Mouse (Mus musculus) limb, embryonic 10.5 days (tissue): Measurements from ENCODE around the gene Cdipt. TPM values are rescaled to one million over a fixed set of nuclear protein-coding genes. Genes with fewer than 3 reads are reported as not detected.
A peak's percentile ranks its signal among the peaks of the same experiment; 100 is the strongest.

Experiments used
- DNase-seq: peaks from one replicate; pipeline ENCODE4 v3.0.0-alpha.2; 2017; ENCODE audit warnings: low spot score
- H3K27ac ChIP-seq: fragments of 300-500 bp; sonication (generic); 2 replicates; pipeline ENCODE4 v1.5.1; 2016; ENCODE audit warnings: mild to moderate bottlenecking
- H3K27me3 ChIP-seq: fragments of 300-500 bp; sonication (generic); 2 replicates; pipeline ENCODE4 v1.6.1; 2016; ENCODE audit warnings: low read depth, mild to moderate bottlenecking; ENCODE audit not compliant: poor library complexity, severe bottlenecking
- H3K36me3 ChIP-seq: fragments of 300-500 bp; sonication (generic); 2 replicates; pipeline ENCODE4 v1.6.1; 2016; ENCODE audit warnings: mild to moderate bottlenecking, moderate library complexity
- H3K4me1 ChIP-seq: fragments of 300-500 bp; sonication (generic); 2 replicates; pipeline ENCODE4 v1.6.1; 2016
- H3K4me3 ChIP-seq: fragments of 300-500 bp; sonication (generic); 2 replicates; pipeline ENCODE4 v1.5.1; 2016; ENCODE audit warnings: mild to moderate bottlenecking, moderate library complexity
- H3K9me3 ChIP-seq: fragments of 300-500 bp; sonication (generic); replicated peaks from 2 replicates; pipeline ENCODE4 v1.6.1; 2016; ENCODE audit warnings: mild to moderate bottlenecking
- WGBS: fragments of 180-500 bp; shearing (Covaris S2); methylation state at CpG from one replicate; pipeline ENCODE4 v1.1.7; 2016; 5-methylcytosine and 5-hydroxymethylcytosine counted together
- polyA plus RNA-seq: library from polyadenylated mRNA; unstranded; fragments of >200 nt; fragmentation: Nextera tagmentation; extraction: Ambion mirVana; gene quantifications from 2 replicates; pipeline ENCODE4 v1.2.1, GENCODE M21; 2016

Gene Cdipt
- polyA plus RNA-seq, 1 experiment from 2014 or later: 99.5 TPM

- 95% methylated on average over 6 of the region's 6 CpGs for WGBS
Observed at GRCm38 (mm10) chr7:126978841-126979240, 3.1 kb downstream of the Cdipt start.

GRCm38 (mm10) chr7:126981601-126982000 is 5.9 kb downstream of the Cdipt start:
- no peak overlapping the region for H3K4me3 ChIP-seq
- H3K9me3 ChIP-seq: no peaks in the 10 kb centered on the region
- DNase-seq: no peak
- H3K36me3 ChIP-seq: peaks cover 43% of the 10 kb centered on the region
- 97% methylated on average over 2 of the region's 2 CpGs for WGBS
- no peaks in the 10 kb centered on the region for H3K27me3 ChIP-seq
- peaks cover 8% of the 10 kb centered on the region for H3K4me1 ChIP-seq
- H3K27ac ChIP-seq: no peak overlapping the region

More at GRCm38 (mm10) chr7:126978841-126979240, 3.1 kb downstream of the Cdipt start:
- Histone ChIP-seq H3K4me3 (no peak overlapping the region), H3K36me3 (peaks cover 43% of the 10 kb centered on the region), H3K9me3 (no peaks in the 10 kb centered on the region), H3K27ac (no peak overlapping the region), H3K4me1 (peaks cover 12% of the 10 kb centered on the region), H3K27me3 (no peaks in the 10 kb centered on the region)
- DNase-seq: no peak

- Histone ChIP-seq H3K27ac (no peak overlapping the region), H3K27me3 (no peaks in the 10 kb centered on the region), H3K36me3 (peaks cover 43% of the 10 kb centered on the region), H3K9me3 (no peaks in the 10 kb centered on the region), H3K4me3 (no peak overlapping the region), H3K4me1 (peaks cover 4% of the 10 kb centered on the region)
- WGBS: 92% methylated on average over 4 of the region's 4 CpGs
- DNase-seq: no peak
Observed at GRCm38 (mm10) chr7:126982054-126982453, 6.3 kb downstream of the Cdipt start.

- H3K27ac ChIP-seq: no peak overlapping the region
- DNase-seq: no peak
- H3K4me1 ChIP-seq: no peaks in the 10 kb centered on the region; the same call in 1 of the 2 replicates
- H3K36me3 ChIP-seq: peaks cover 38% of the 10 kb centered on the region
- 87% methylated on average over 7 of the region's 7 CpGs for WGBS
- H3K27me3 ChIP-seq: no peaks in the 10 kb centered on the region
- no peak overlapping the region for H3K4me3 ChIP-seq
- H3K9me3 ChIP-seq: no peaks in the 10 kb centered on the region
Observed at GRCm38 (mm10) chr7:126983113-126983512, 7.4 kb downstream of the Cdipt start.

- Histone ChIP-seq H3K27me3 (no peaks in the 10 kb centered on the region), H3K4me1 (no peaks in the 10 kb centered on the region), H3K9me3 (no peaks in the 10 kb centered on the region), H3K36me3 (peaks cover 21% of the 10 kb centered on the region), H3K27ac (no peak overlapping the region), H3K4me3 (no peak overlapping the region)
- 37% methylated on average over 10 of the region's 10 CpGs for WGBS
- no peak for DNase-seq
Observed at GRCm38 (mm10) chr7:126984667-126985444, 9.1 kb downstream of the Cdipt start.

- Histone ChIP-seq H3K4me1 (no peaks in the 10 kb centered on the region), H3K9me3 (no peaks in the 10 kb centered on the region), H3K27me3 (no peaks in the 10 kb centered on the region), H3K4me3 (no peak overlapping the region), H3K36me3 (peaks cover 6% of the 10 kb centered on the region), H3K27ac (no peak overlapping the region)
- 52% methylated on average over 9 of the region's 9 CpGs for WGBS
- DNase-seq: peak; percentile 38
Observed at GRCm38 (mm10) chr7:126986319-126986718, 10.6 kb downstream of the Cdipt start.

- 79% methylated on average over 8 of the region's 8 CpGs for WGBS
- H3K27me3 ChIP-seq: no peaks in the 10 kb centered on the region
- no peak overlapping the region for H3K4me3 ChIP-seq
- peaks cover 7% of the 10 kb centered on the region; the same call in 1 of the 2 replicates for H3K4me1 ChIP-seq
- H3K9me3 ChIP-seq: no peaks in the 10 kb centered on the region
- H3K27ac ChIP-seq: no peak overlapping the region
- no peaks in the 10 kb centered on the region for H3K36me3 ChIP-seq
- no peak for DNase-seq
Observed at GRCm38 (mm10) chr7:126988816-126989215, 13.1 kb downstream of the Cdipt start.

- 88% methylated on average over 4 of the region's 4 CpGs for WGBS
- no peaks in the 10 kb centered on the region for H3K36me3 ChIP-seq
- H3K27me3 ChIP-seq: no peaks in the 10 kb centered on the region
- H3K4me1 ChIP-seq: peaks cover 7% of the 10 kb centered on the region; the same call in 1 of the 2 replicates
- no peak overlapping the region for H3K4me3 ChIP-seq
- no peak overlapping the region for H3K27ac ChIP-seq
- H3K9me3 ChIP-seq: no peaks in the 10 kb centered on the region
- DNase-seq: no peak
Observed at GRCm38 (mm10) chr7:126996449-126996848, 20.7 kb downstream of the Cdipt start.

GRCm38 (mm10) chr7:126999568-126999967 is 23.9 kb downstream of the Cdipt start:
- no peak for DNase-seq
- 77% methylated on average over 10 of the region's 10 CpGs for WGBS

GRCm38 (mm10) chr7:127003620-127004019 is 27.9 kb downstream of the Cdipt start:
- H3K9me3 ChIP-seq: no peaks in the 10 kb centered on the region
- no peaks in the 10 kb centered on the region; the same call in 1 of the 2 replicates for H3K4me1 ChIP-seq
- H3K27ac ChIP-seq: no peak overlapping the region
- WGBS: 88% methylated on average over 5 of the region's 5 CpGs
- no peak for DNase-seq
- no peak overlapping the region for H3K4me3 ChIP-seq
- no peaks in the 10 kb centered on the region for H3K36me3 ChIP-seq
- H3K27me3 ChIP-seq: no peaks in the 10 kb centered on the region

More at GRCm38 (mm10) chr7:126999568-126999967, 23.9 kb downstream of the Cdipt start:
- no peaks in the 10 kb centered on the region for H3K4me1 ChIP-seq
- no peaks in the 10 kb centered on the region for H3K9me3 ChIP-seq
- H3K27ac ChIP-seq: no peak overlapping the region
- H3K27me3 ChIP-seq: no peaks in the 10 kb centered on the region
- no peak overlapping the region for H3K4me3 ChIP-seq
- H3K36me3 ChIP-seq: no peaks in the 10 kb centered on the region

- H3K4me3 ChIP-seq: no peak overlapping the region
- DNase-seq: no peak
- H3K27me3 ChIP-seq: no peaks in the 10 kb centered on the region
- H3K4me1 ChIP-seq: no peaks in the 10 kb centered on the region; the same call in 1 of the 2 replicates
- H3K9me3 ChIP-seq: no peaks in the 10 kb centered on the region
- no peaks in the 10 kb centered on the region for H3K36me3 ChIP-seq
- 91% methylated on average over 4 of the region's 4 CpGs for WGBS
- H3K27ac ChIP-seq: no peak overlapping the region
Observed at GRCm38 (mm10) chr7:127004122-127004875, 28.6 kb downstream of the Cdipt start.

- Histone ChIP-seq H3K36me3 (peaks cover 14% of the 10 kb centered on the region), H3K4me3 (no peak overlapping the region), H3K27me3 (no peaks in the 10 kb centered on the region), H3K27ac (no peak overlapping the region), H3K4me1 (no peaks in the 10 kb centered on the region; the same call in 1 of the 2 replicates), H3K9me3 (no peaks in the 10 kb centered on the region)
- 85% methylated on average over 6 of the region's 6 CpGs for WGBS
- no peak for DNase-seq
Observed at GRCm38 (mm10) chr7:127007313-127008024, 31.8 kb downstream of the Cdipt start.
